Mouse (Mus musculus): Measurements from ENCODE around the gene Gpx4.
"Not testable (repeated sequence)": the region's sequence is repeated elsewhere in the genome, so short reads cannot be mapped to it uniquely, and the experiment has no call there.

Gene Gpx4

GRCm38 (mm10) chr10:80050244-80050643 is 3.3 kb downstream of the Gpx4 start:
- no peak for DNase-seq (ENCODE audit: low spot score)

- no peak for DNase-seq (ENCODE audit: low spot score)
Observed at GRCm38 (mm10) chr10:80050885-80051617, 4.1 kb downstream of the Gpx4 start.

- DNase-seq (ENCODE audit: low spot score) = peak; percentile 49
Observed at GRCm38 (mm10) chr10:80051618-80052373, 4.8 kb downstream of the Gpx4 start.

GRCm38 (mm10) chr10:80052374-80052764 is 5.4 kb downstream of the Gpx4 start:
- DNase-seq (ENCODE audit: low spot score) = no peak

- peak; percentile 100 for DNase-seq (ENCODE audit: low spot score)
Observed at GRCm38 (mm10) chr10:80053259-80053780, 6.4 kb downstream of the Gpx4 start.

GRCm38 (mm10) chr10:80053831-80054815 is 7.2 kb downstream of the Gpx4 start:
- peak; percentile 85 for DNase-seq (ENCODE audit: low spot score)

- DNase-seq (ENCODE audit: low spot score) = not testable (repeated sequence)
Observed at GRCm38 (mm10) chr10:80054911-80055310, 7.9 kb downstream of the Gpx4 start.

- no peak for DNase-seq (ENCODE audit: low spot score)
Observed at GRCm38 (mm10) chr10:80055364-80055763, 8.4 kb downstream of the Gpx4 start.

GRCm38 (mm10) chr10:80055891-80056290 is 8.9 kb downstream of the Gpx4 start:
- DNase-seq (ENCODE audit: low spot score) = no peak

- DNase-seq (ENCODE audit: low spot score) = no peak
Observed at GRCm38 (mm10) chr10:80056506-80056905, 9.5 kb downstream of the Gpx4 start.

GRCm38 (mm10) chr10:80056976-80057682 is 10.2 kb downstream of the Gpx4 start:
- DNase-seq (ENCODE audit: low spot score) = no peak

- no peak for DNase-seq (ENCODE audit: low spot score)
Observed at GRCm38 (mm10) chr10:80057683-80058326, 10.8 kb downstream of the Gpx4 start.

- peak; percentile 95 for DNase-seq (ENCODE audit: low spot score)
Observed at GRCm38 (mm10) chr10:80063104-80063503, 16.1 kb downstream of the Gpx4 start.

- no peak for DNase-seq (ENCODE audit: low spot score)
Observed at GRCm38 (mm10) chr10:80063877-80064650, 17.1 kb downstream of the Gpx4 start.

GRCm38 (mm10) chr10:80069251-80069650 is 22.3 kb downstream of the Gpx4 start:
- no peak for DNase-seq (ENCODE audit: low spot score)

- DNase-seq (ENCODE audit: low spot score) = no peak
Observed at GRCm38 (mm10) chr10:80069948-80070450, 23.0 kb downstream of the Gpx4 start.

GRCm38 (mm10) chr10:80070837-80071515 is 24.0 kb downstream of the Gpx4 start:
- peak; percentile 90 for DNase-seq (ENCODE audit: low spot score)

GRCm38 (mm10) chr10:80071516-80071900 is 24.5 kb downstream of the Gpx4 start:
- DNase-seq (ENCODE audit: low spot score) = no peak
